Mouse (Mus musculus): ENCODE data around the gene Gm5934.
"Not testable (repeated sequence)": the region's sequence is repeated elsewhere in the genome, so short reads cannot be mapped to it uniquely, and the experiment has no call there.

Gm5934 gene

GRCm38 (mm10) chrX:24500660-24501059, at the start of gene Gm5934:
Gene Gm5934 (minus strand): TSS chrX:24500760.
- DNase-seq = not testable (repeated sequence)
